Mouse (Mus musculus) adrenal gland, postnatal 36 days (tissue): Measurements from ENCODE around the gene Gch1. TPM values are rescaled to one million over a fixed set of nuclear protein-coding genes. Genes with fewer than 3 reads are reported as not detected.

ENCODE experiments used
- total RNA-seq, 2 experiments: library from RNA; stranded (reverse); gene quantifications; 2 replicates each; pipeline ENCODE4 v1.2.3; 2021

Gene Gch1
- total RNA-seq, 2 experiments from 2014 or later, result 75.6 to 78.0 TPM

Other genes starting within 250 kb of the Gch1 start
- gene Wdhd1, start 87.4 kb upstream of the Gch1 start, total RNA-seq, result 1 to 10 TPM; 1.9 to 3.0 TPM
- 10 to 100 TPM; 20.8 to 23.1 TPM for gene Socs4, start 87.5 kb upstream of the Gch1 start, total RNA-seq
- 10 to 100 TPM; 79.2 to 82.5 TPM for gene Mapk1ip1l, start 108.9 kb upstream of the Gch1 start, total RNA-seq
- 10 to 100 TPM in 1 of 2 experiments, 1 to 10 TPM in 1; 9.5 to 16.2 TPM for gene Lgals3, start 178.3 kb upstream of the Gch1 start, total RNA-seq
- gene Dlgap5, start 229.0 kb upstream of the Gch1 start, total RNA-seq, result 1 to 10 TPM; 1.7 to 3.2 TPM